Mouse (Mus musculus) midbrain, embryonic 16.5 days (tissue): Measurements from ENCODE around the gene Bud13. TPM values are rescaled to one million over a fixed set of nuclear protein-coding genes. Genes with fewer than 3 reads are reported as not detected.
A peak's percentile ranks its signal among the peaks of the same experiment; 100 is the strongest.
"Not testable (repeated sequence)": the region's sequence is repeated elsewhere in the genome, so short reads cannot be mapped to it uniquely, and the experiment has no call there.

Source experiments
- ATAC-seq: fragments of 200-750 bp; cut with Nextera tagmentation; 2 replicates; pipeline ENCODE4 v1.8.0; 2017; ENCODE audit warnings: moderate TSS enrichment
- H3K27ac ChIP-seq: fragments of 300-500 bp; sonication (generic); 2 replicates; pipeline ENCODE4 v1.5.1; 2014; ENCODE audit warnings: mild to moderate bottlenecking, low read length, mixed read lengths
- H3K27me3 ChIP-seq: fragments of 300-500 bp; sonication (generic); 2 replicates; pipeline ENCODE4 v1.6.1; 2014; ENCODE audit warnings: low read depth, low read length, mixed read lengths; ENCODE audit not compliant: control insufficient read depth, insufficient read depth
- H3K36me3 ChIP-seq: fragments of 300-500 bp; sonication (generic); 2 replicates; pipeline ENCODE4 v1.6.1; 2014; ENCODE audit warnings: mild to moderate bottlenecking, low read length, moderate library complexity, mixed read lengths; ENCODE audit not compliant: control insufficient read depth, insufficient read depth
- H3K4me1 ChIP-seq: fragments of 300-500 bp; sonication (generic); 2 replicates; pipeline ENCODE4 v1.6.1; 2014; ENCODE audit warnings: mild to moderate bottlenecking, low read length, mixed read lengths; ENCODE audit not compliant: control insufficient read depth, insufficient read depth
- H3K4me2 ChIP-seq: fragments of 300-500 bp; sonication (generic); 2 replicates; pipeline ENCODE4 v1.6.1; 2014; ENCODE audit warnings: mild to moderate bottlenecking, low read length, mixed read lengths
- H3K4me3 ChIP-seq: fragments of 300-500 bp; sonication (generic); 2 replicates; pipeline ENCODE4 v1.5.1; 2014; ENCODE audit warnings: low read depth, mild to moderate bottlenecking, low read length, moderate library complexity, mixed read lengths
- H3K9ac ChIP-seq: fragments of 300-500 bp; sonication (generic); 2 replicates; pipeline ENCODE4 v1.6.1; 2014; ENCODE audit warnings: low read depth, low read length, mixed read lengths
- H3K9me3 ChIP-seq: fragments of 300-500 bp; sonication (generic); replicated peaks from 2 replicates; pipeline ENCODE4 v1.6.1; 2014; ENCODE audit warnings: mild to moderate bottlenecking, low read length, mixed read lengths; ENCODE audit not compliant: control insufficient read depth, poor library complexity, severe bottlenecking
- WGBS: fragments of 180-500 bp; shearing (Covaris S2); extraction: QIAGEN DNeasy Blood & Tissue Kit; methylation state at CpG from one replicate; pipeline ENCODE4 v1.1.7; 2014; 5-methylcytosine and 5-hydroxymethylcytosine counted together
- polyA plus RNA-seq: library from polyadenylated mRNA; unstranded; fragments of >200 nt; fragmentation: Nextera tagmentation; extraction: Ambion mirVana; gene quantifications from 2 replicates; pipeline ENCODE4 v1.2.1, GENCODE M21; 2015

Gene Bud13
- polyA plus RNA-seq, 1 experiment from 2014 or later: 17.3 TPM

DNA sequence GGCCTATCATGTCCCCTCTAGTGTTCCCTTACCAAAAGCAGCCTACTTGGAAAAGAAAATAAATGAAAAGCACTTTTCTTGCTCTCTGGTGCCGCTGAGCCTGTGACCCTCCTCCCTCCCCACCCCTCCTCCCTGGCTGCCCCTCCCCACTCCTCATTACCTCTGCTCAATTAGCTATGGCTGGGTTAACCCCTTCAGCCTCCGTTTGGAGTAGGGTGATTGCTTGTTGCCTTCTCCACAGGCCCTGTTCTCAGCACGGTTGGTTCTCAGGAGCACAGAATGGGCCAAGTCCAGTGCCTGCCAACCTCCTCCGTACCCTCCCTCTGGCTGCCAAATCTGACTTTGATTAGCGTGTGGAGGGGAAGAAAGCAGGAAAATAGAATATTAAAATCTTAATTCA, 33.6 kb downstream of the Bud13 start:
- Histone ChIP-seq H3K4me1 (peaks cover 16% of the 10 kb centered on the region), H3K36me3 (no peaks in the 10 kb centered on the region), H3K27me3 (no peaks in the 10 kb centered on the region), H3K4me2 (no peak overlapping the region), H3K9me3 (no peaks in the 10 kb centered on the region), H3K27ac (peak overlapping the region; percentile 44), H3K4me3 (no peak overlapping the region), H3K9ac (no peak overlapping the region)
- WGBS: 7% methylated on average over 5 of the region's 5 CpGs
- ATAC-seq: no peak

GRCm38 (mm10) chr9:46316909-46317308, 34.1 kb downstream of the Bud13 start:
- Histone ChIP-seq H3K4me3 (no peak overlapping the region), H3K4me1 (peaks cover 16% of the 10 kb centered on the region), H3K9me3 (no peaks in the 10 kb centered on the region), H3K9ac (no peak overlapping the region), H3K27me3 (no peaks in the 10 kb centered on the region), H3K27ac (no peak overlapping the region), H3K36me3 (no peaks in the 10 kb centered on the region), H3K4me2 (no peak overlapping the region)
- 50% methylated on average over 8 of the region's 8 CpGs for WGBS
- ATAC-seq: no peak

- no peak for ATAC-seq
- H3K4me2 ChIP-seq: no peak overlapping the region
- peaks cover 16% of the 10 kb centered on the region for H3K4me1 ChIP-seq
These were observed 35.1 kb downstream of the Bud13 start for GRCm38 (mm10) chr9:46317957-46318356.

DNA sequence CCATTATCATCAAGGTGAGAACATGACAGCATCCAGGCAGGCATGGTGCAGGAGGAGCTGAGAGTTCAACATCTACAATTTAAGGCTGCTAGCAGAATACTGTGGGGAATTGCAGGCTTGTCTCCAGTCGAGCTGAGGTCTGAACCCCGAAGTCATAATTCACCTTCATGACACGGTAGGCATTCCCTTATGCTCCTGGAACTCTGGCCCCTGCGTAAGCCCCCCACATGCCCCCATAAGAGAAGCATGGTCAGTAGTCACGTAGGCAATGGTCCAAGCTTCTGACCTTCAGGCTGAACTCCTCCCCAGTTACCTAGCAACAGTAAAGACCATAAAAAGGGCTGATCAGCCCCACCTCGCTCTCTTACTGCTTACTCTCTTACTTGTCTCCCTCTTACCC, 37.1 kb downstream of the Bud13 start, which contains the start of gene 4931429L15Rik:
Gene 4931429L15Rik (minus strand): TSS at position 101 of the 400 bp plus-strand sequence.
- WGBS: 82% methylated on average over 6 of the region's 6 CpGs

More at GRCm38 (mm10) chr9:46317957-46318356, 35.1 kb downstream of the Bud13 start:
- H3K4me3 ChIP-seq: no peak overlapping the region
- H3K27ac ChIP-seq: no peak overlapping the region
- 89% methylated on average over 3 of the region's 3 CpGs for WGBS
- H3K9me3 ChIP-seq: no peaks in the 10 kb centered on the region
- H3K9ac ChIP-seq: no peak overlapping the region
- H3K27me3 ChIP-seq: no peaks in the 10 kb centered on the region
- H3K36me3 ChIP-seq: no peaks in the 10 kb centered on the region

GRCm38 (mm10) chr9:46320461-46320860, 37.7 kb downstream of the Bud13 start:
- Histone ChIP-seq H3K27ac (no peak overlapping the region), H3K4me1 (peaks cover 11% of the 10 kb centered on the region), H3K27me3 (no peaks in the 10 kb centered on the region), H3K9ac (no peak overlapping the region), H3K4me3 (no peak overlapping the region), H3K36me3 (no peaks in the 10 kb centered on the region), H3K9me3 (no peaks in the 10 kb centered on the region), H3K4me2 (no peak overlapping the region)
- ATAC-seq: no peak
- 92% methylated on average over 2 of the region's 2 CpGs for WGBS

More for the DNA sequence above, 37.1 kb downstream of the Bud13 start, which contains the start of gene 4931429L15Rik:
- ATAC-seq, H3K4me2 ChIP-seq, H3K4me3 ChIP-seq, H3K27me3 ChIP-seq, H3K36me3 ChIP-seq, H3K9me3 ChIP-seq, H3K27ac ChIP-seq, H3K9ac ChIP-seq: not testable (repeated sequence)
- peaks cover 16% of the 10 kb centered on the region for H3K4me1 ChIP-seq

DNA sequence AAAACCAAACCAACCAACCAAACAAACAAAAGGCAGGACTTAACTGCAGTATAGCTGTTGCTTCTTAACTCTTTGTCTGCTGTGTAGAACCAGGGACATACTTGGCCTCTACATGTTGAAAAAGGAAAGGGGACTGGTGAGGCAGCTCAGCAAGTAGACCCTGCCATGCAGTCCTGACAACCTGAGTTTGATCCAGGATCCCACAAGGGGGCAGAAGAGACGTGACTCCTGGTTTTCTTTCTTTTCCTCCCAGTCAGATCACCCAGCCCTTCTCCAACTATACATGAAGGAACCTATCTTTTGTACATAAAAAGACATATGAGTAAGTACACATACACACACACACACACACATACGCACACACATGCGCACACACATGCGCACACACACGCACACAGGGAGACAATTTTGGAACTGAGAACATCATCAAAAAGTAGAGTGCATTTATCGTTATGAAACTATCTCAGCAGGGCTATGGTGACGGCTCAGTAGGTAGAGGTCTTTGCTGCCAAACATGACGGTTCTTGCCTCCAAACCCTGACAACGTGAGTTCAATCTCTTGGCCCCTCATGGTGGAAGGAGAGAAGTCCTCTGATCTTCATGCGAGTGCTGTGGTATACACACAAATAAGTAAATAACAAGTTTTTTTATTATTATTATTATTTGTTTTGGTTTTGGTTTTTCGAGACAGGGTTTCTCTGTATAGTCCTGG, 44.0 kb downstream of the Bud13 start:
- ATAC-seq: no peak
- no peaks in the 10 kb centered on the region for H3K27me3 ChIP-seq
- no peaks in the 10 kb centered on the region for H3K9me3 ChIP-seq
- peaks cover 15% of the 10 kb centered on the region for H3K4me1 ChIP-seq
- 90% methylated on average over 11 of the region's 11 CpGs for WGBS
- H3K36me3 ChIP-seq: no peaks in the 10 kb centered on the region
- no peak overlapping the region for H3K4me3 ChIP-seq
- no peak overlapping the region for H3K4me2 ChIP-seq
- H3K9ac ChIP-seq: no peak overlapping the region
- H3K27ac ChIP-seq: no peak overlapping the region

- Histone ChIP-seq H3K4me3 (no peak overlapping the region), H3K4me2 (peak overlapping the region; percentile 38; the same call in 1 of the 2 replicates), H3K9ac (peak overlapping the region; percentile 62), H3K4me1 (peaks cover 15% of the 10 kb centered on the region), H3K27me3 (no peaks in the 10 kb centered on the region), H3K36me3 (no peaks in the 10 kb centered on the region), H3K9me3 (no peaks in the 10 kb centered on the region), H3K27ac (peak overlapping the region; percentile 51)
- 0 out of 2 replicates have a peak, but pooled peaks have one; percentile 11 for ATAC-seq
- WGBS: 53% methylated on average over 25 of the region's 25 CpGs
These were observed 45.1 kb downstream of the Bud13 start for GRCm38 (mm10) chr9:46327706-46328571.

DNA sequence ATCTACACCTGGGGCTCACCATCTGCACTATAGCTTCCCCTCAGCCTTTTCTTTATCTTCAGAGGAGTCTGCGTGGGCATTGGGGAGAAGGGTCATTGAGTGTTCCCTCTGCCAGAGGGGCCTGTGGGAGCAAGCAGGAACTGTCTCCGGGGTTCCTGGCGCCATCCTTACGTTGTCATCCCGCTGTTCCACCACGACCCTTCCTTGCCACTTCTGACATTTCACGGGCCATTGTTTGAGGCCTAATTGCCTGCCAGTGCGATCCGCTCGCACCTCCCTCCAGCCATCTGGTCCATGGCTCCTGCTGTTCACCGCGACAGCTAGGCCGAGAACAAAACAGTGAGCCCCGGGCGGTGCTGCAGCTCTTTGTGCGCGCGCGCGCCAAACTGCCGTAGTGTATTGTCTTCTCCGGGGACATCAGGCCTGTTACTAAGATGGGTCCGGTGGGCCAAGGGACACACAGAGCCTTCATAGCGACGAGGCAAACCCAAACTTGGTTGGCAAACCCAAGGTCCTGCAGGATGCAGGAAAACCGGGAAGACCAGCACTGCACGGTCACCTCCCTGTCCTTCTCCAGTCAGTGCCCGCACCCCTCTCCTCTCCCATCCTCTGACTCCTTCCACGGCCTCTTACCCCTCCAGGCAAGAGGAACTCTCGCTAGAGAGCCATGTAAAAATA, 45.9 kb downstream of the Bud13 start:
- H3K4me2 ChIP-seq: peak overlapping the region; percentile 38
- H3K9ac ChIP-seq: peak overlapping the region; percentile 62
- peak overlapping the region; percentile 9; the same call in 1 of the 2 replicates for H3K4me3 ChIP-seq
- H3K4me1 ChIP-seq: peaks cover 15% of the 10 kb centered on the region
- no peaks in the 10 kb centered on the region for H3K36me3 ChIP-seq
- H3K27me3 ChIP-seq: no peaks in the 10 kb centered on the region
- no peaks in the 10 kb centered on the region for H3K9me3 ChIP-seq
- peak; percentile 75 for ATAC-seq
- 2% methylated on average over 30 of the region's 30 CpGs for WGBS
- H3K27ac ChIP-seq: peak overlapping the region; percentile 51
